Mouse (Mus musculus): ENCODE data around the gene Nrcam.

The Nrcam gene

DNA sequence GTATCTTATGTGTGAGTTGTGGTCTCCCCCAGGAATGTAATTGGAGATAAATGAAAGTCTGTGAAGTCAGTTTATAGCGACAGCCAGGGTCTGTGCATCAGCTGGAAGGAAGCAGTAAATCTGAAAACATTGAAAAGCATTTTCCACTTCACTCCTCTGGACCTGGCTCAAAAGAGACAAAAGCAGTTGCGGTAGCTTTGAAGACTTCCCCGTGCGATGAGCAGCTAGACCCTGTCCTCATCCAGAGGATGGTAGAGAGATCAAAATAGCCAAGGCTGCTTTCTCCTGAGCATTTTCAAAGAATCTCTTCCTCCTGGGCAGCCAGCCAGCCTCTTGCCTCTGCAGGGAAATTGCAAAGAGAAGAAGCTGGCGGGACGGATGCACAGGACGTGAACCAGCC, 102.3 kb downstream of the Nrcam start:
- DNase-seq (ENCODE audit: extremely low read depth, insufficient read length, low spot score): no peak

DNA sequence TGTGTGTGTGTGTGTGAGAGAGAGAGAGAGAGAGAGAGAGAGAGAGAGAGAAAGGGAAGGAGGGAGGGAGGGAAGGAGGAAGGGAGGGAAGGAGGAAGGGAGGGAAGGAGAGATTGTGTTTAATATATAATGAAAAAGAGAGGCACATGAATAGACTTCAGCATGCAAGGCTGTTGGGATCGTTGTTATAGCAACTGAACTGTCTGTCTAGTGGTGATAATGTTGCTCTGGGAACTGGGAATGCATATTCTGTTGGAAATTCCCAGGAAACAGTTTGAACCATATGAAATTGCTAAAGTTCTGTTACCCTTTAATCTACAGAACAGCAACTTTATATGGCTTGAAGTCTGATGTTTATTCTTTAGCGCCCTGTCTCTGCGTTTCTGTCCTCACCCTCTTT, 104.0 kb downstream of the Nrcam start:
- no peak for DNase-seq (ENCODE audit: extremely low read depth, insufficient read length, low spot score)

DNA sequence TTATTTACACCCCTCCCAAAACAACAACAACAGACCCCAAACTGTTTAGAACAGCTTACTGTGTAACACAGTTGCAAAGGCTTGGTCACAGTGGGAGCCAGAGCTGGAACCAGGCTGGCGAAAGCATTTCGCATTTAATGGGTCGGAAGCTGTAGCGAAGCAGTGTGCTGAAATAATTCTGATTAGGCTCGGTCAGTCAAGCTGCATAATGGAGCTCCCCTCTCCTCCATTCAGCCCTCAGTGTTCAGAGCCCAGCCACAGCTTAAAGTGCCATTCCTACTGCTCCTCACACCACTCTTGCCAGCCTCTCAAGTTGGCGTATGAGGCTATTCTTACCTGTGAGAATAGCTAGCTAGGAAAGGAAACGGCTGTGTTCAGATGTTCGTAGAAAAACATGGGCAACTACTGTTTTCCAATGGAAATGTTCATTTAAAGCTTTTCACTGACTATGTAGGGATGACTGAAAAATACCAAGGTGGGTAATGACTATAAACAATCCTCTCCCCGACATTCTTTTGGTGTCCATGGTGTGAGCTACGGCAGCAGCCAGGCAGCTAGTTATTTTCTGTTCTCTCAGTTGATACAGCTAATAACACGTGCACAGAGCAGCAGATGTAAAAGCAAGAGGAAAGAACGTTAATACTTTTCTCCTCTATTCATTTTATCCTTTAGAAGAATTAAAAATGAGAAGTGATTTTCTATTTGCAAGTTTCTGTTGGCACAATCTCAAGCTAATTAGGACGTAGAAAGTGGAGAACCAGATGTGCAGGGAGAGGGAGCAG, 108.6 kb downstream of the Nrcam start:
- no peak for DNase-seq (ENCODE audit: extremely low read depth, insufficient read length, low spot score)

DNA sequence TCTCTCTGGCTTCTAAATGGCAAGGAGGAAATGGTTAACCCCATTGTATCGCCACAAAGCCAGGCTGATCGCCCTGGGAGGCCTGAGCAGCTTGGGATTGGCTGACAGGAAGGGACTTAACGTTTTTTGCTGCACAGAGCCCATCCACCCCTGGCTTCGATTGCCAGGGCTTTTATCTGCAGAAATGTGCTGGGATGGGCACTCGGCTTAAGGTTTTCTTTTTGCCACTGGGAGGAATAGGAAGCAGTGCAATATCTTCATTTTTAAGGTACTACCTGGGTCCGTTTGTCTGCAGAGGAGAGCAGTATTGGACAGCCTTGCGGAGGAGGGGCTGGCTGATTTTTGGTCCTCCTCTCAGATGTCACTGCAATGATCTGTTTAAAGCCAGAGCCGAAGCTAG, 110.2 kb downstream of the Nrcam start:
- DNase-seq (ENCODE audit: extremely low read depth, insufficient read length, low spot score): no peak

DNA sequence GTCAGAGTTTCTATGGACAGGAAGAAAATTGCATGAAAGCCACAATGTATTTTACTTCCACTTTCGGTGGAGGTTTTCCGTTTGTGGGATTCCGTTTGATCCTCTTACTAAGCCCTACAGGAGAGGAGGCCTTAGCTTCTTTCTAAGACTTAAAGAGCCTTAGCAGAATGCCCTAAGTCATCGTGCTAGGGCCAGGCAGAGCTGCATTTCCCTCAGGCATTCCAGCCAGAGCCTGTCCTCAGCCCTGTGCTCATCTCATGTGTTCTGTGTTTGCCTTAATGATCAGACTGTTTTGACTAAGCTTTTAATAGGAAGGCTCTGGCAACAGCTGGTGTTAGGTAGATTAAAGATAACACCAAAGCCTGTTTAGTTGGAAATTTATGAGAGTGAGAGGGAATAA, 111.5 kb downstream of the Nrcam start:
- DNase-seq (ENCODE audit: extremely low read depth, insufficient read length, low spot score): no peak

DNA sequence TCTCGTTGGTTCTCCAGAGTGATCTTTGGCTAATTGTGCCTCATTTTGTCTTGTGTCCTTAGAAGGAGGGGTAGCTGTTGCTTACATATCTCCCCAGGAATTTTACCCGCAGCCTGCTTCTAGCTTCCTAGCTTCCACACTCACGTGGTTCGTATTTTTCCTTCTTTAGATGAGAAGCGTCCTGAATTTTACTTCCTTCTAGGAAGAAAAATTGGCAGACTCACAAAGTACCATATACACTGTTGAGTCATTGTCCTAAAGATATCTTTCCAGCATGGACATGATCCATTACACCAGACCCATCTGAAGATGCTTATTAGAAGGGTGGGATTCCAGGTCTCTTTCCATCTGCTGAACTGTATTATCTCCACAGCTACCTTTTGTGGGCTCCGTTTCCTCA, 122.2 kb downstream of the Nrcam start:
- no peak for DNase-seq (ENCODE audit: extremely low read depth, insufficient read length, low spot score)

DNA sequence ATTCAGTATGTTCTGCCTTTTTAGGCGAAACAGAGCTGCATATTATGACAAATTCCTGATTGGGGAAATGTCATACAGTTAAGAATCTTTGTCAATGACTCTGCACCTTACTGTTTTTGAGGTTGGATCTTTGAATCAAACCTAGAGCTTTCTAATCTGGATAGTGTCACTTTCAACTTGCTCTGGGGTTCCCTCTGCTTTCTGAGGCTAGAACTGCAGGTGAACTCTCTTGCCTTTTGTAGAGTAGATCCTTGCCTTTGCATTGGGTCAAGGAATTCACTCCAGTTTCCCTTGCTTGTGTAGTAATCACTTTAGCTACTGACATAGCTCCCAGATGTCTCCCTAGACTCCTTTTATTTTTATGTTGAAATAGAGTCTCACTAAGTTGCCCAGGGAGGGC, 123.1 kb downstream of the Nrcam start:
- DNase-seq (ENCODE audit: extremely low read depth, insufficient read length, low spot score): no peak

DNA sequence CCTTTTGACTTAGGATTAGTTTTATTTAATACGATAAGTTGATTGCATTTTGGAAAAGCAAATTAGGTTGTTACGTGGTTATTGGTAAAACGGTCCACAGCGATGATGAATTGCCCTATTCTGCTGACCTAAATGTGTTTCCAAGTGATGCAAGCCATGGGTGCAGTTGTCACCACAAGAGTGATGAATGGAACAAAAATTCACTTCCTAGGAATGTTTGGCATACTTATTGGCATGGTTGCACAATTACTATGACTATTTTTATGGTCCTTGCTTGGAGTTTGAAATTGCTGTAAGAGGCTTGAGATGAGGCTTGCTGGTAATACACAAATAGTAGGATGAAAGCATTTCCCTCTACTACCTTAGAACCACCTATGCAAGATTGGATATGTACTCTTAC, 125.1 kb downstream of the Nrcam start:
- peak; percentile 28 for DNase-seq (ENCODE audit: extremely low read depth, insufficient read length, low spot score)

DNA sequence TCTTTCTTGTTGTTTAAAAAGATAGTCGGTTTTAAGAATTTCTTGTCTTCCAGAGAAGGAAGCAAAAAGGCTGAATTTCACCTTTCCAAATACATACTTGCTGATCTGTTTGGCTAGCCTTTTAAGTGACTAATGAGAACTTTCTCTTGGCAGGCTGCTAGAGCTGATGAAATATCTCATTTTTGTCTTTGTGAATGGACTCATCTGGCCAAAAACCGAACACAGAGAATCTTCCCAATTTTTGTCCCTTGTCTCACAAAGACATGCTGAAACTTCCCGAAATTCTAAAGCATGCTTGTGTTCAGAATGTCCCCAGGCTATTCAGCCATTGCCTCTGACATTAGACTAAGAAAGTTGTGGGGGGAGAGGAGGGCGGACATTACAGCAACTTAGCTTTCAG, 129.3 kb downstream of the Nrcam start:
- no peak for DNase-seq (ENCODE audit: extremely low read depth, insufficient read length, low spot score)

DNA sequence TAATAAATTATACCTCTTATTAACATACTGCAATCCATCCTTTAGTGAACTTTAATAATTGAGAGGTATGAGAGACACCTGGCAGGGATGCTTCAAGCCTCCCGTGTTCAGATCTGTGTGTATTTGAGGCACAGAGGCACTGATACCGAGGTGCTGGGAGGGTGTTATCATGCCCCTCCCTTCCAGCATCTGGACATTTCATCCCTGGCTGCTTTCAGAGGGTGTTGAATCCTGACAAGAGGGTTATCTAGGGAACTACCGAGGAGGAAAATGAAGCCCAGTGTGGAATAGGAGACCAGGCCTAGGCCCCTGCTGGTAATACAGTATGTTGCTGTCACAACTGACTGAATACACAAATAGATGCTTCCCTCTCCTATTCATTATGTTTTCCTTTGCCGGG, 133.8 kb downstream of the Nrcam start:
- no peak for DNase-seq (ENCODE audit: extremely low read depth, insufficient read length, low spot score)

DNA sequence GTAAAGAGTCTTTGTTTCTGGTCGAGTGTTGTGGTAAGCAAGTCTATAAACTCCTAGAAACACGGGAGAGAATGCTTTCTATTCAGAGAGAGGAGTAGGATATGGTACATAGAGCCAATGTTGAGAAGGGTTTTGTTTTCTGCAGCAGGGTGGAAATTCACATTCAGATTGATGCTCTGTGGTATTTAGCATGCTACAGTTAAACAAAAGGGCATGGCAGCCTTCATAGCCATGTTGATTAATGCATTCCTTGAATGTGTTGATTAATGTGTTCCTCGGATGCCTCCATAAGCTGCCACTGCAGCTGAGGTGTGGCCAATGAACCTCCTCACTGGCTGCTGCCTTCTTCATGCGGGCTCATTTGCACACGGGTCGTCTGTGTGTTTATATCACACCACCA, 134.3 kb downstream of the Nrcam start:
- DNase-seq (ENCODE audit: extremely low read depth, insufficient read length, low spot score): no peak

DNA sequence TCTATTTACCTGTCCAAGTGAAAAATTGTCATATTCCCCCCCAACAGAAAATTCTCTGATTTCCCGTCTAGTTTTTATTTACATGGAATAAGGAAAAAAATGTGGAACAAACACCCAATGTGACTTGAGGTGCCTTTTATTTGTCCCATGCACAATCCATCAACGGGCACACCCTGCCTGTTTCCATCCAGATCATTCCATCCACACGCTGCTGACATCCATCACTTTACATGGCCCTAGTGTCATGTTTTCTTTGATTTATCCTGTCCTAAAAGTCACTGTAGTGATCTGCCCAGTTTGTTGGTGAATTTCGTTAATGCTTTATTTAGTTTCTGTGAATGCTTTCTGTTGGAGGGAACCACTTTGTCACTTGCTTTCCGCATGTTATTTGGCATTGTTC, 142.4 kb downstream of the Nrcam start:
- no peak for DNase-seq (ENCODE audit: extremely low read depth, insufficient read length, low spot score)

DNA sequence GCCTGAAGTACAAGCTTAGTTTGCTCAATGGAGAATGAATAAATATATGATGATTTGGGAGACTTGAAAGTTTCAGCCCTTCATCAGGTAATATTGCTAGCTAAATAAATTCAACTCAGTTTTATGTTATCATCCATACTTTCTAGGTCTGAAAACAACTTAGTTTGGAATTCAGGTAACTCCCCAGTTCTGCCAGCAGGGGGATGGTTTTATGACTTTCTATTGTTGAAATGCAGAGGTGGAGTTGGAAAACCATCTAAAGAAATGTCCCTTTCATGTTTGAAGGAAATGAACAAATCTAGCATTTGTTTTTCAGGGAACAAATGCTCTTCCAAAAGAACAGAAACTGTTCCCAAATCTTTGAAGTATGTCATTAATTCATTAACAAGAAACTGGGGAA, 146.7 kb downstream of the Nrcam start:
- DNase-seq (ENCODE audit: extremely low read depth, insufficient read length, low spot score): no peak

DNA sequence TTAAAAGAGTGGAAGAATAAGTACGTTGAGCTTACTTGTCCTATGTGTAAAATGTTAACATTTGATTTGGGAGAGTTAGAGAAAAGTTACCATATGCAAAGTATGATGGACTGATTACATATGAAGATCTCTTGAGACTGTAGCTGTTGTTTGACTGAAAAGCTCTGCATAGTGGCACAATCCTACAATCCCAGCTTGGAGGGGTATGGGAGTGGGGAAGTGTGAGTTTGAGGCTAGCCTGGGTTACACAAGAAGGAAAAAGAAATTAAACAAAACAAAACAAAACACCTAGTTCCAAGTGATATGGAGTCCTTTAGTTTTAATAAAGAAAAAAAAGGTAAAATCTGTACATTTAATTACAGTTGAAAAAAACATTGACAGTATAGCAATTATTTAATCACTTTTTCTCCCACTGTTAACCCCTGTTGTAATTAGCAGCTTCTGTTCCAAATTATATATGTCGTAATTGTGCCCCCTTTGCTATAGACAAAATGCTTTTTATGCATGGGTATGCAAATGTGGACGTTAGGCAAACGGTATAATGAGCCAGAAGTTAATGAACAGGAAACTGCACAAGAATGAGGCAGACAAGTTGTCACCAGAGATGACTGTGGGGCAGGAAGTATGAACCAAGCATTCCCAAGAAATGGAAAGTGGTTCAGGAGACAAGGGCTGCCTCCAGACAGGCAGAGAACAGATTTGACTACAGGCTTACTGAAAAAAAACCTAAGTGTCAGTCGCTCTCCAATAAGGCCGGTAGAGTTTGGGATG, 150.8 kb downstream of the Nrcam start:
- DNase-seq (ENCODE audit: extremely low read depth, insufficient read length, low spot score): no peak

DNA sequence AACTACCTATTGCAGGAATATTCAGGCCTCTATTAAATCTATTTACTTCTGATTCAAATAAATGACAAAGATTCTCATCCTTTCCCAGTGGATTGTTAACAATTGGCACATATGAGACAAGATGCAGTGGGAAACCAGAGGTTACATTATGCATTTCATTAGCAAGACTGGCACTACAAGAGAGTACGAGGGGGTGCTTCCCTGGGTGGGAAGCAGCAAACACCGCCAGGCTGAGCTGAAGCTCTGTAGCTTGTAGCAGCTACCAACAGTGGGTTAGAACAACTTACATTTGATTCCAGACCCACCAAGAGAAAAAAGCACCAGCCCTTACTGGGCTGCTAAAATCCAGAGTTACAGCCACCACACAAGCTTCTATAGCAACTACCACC, 151.3 kb downstream of the Nrcam start:
- no peak for DNase-seq (ENCODE audit: extremely low read depth, insufficient read length, low spot score)

DNA sequence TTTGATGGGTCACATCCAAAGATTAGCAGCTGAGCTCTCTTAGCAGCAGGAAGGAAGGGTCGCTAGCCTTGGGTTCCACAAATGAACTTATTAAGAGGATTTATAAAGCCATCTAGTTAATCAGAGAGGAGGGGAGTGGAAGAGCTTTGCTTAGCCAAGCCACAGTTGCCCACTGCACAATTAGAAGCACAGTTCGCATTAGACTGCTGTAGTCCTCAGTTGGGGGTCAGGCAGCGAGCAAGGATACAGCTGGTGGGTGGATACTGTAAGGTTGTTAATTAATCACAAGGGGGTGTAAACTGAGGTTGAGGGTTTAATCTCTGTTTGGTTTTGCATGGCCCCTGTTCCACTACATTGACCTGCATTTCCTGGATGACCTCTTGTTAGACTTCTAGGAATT, 152.7 kb downstream of the Nrcam start:
- no peak for DNase-seq (ENCODE audit: extremely low read depth, insufficient read length, low spot score)

DNA sequence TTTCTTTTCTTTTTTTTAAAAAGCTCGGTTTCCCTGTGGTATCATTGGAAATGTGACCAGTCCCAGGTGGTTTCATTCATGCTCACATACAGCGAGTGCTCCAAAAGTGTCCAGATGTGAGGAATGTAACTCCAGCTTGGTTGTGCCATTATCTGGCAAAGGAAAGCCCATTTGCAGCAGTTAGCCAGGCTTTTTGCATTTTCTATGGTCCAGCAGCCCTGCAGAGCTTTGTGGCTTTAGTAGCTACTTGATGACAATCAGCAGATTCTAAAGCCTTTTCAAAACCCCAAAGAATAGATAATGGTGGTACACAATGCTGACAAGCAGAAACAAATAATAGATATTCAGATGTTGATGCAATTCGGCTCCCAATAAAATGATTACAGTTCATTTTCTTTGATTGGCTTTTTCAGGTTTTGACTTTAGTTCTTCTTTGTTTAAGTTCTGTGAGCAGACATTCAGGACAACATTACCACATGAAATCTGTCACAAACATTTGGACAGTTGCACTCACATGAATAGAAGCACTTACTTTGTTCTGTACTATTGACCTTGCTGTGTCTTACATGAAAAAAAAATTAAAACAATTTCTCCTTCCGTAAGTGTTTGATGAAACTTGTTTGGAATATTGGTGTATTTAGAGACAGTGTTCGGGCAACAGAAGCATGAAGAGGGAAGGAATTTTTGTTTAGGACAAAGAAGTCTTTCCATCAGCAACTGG, 164.2 kb downstream of the Nrcam start:
- DNase-seq (ENCODE audit: extremely low read depth, insufficient read length, low spot score): no peak

DNA sequence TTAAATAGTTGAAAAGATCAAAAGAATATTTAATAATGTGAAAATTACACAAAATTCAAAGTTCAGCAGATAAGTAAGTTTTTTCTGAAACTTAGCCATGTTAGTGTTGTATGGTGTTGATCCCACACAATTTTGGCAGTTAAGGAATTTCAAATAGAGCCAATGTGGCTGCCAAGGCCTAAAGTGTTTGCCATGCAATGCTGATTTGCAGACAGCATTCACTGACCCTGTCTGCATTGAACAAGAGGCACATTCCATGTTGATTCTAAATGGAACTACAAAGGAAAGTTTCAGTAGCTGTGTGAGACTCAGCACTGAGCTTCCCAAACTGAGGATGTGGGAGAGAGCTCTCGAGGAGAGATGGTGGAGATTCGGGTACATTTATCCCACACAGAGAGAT, 169.1 kb downstream of the Nrcam start:
- DNase-seq (ENCODE audit: extremely low read depth, insufficient read length, low spot score): no peak

DNA sequence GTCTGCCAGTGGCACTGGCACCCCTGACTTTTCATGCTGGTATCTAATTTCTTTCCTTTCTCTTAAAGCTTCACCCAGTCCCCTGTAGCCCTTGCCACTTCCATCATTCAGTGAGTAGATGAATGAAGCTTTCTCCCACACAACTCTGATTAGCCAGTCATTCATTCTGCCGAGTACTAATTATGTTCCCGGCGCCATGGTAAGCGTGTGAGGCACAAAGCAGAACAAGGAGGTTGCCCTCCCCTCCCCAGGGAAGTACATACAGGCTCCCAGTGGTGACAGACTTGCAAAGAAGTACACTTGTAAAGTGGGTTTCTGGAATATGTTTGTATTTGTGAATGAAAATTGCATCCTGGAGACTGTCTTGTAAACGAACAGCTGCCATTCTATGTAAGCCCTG, 170.2 kb downstream of the Nrcam start:
- DNase-seq (ENCODE audit: extremely low read depth, insufficient read length, low spot score): no peak

DNA sequence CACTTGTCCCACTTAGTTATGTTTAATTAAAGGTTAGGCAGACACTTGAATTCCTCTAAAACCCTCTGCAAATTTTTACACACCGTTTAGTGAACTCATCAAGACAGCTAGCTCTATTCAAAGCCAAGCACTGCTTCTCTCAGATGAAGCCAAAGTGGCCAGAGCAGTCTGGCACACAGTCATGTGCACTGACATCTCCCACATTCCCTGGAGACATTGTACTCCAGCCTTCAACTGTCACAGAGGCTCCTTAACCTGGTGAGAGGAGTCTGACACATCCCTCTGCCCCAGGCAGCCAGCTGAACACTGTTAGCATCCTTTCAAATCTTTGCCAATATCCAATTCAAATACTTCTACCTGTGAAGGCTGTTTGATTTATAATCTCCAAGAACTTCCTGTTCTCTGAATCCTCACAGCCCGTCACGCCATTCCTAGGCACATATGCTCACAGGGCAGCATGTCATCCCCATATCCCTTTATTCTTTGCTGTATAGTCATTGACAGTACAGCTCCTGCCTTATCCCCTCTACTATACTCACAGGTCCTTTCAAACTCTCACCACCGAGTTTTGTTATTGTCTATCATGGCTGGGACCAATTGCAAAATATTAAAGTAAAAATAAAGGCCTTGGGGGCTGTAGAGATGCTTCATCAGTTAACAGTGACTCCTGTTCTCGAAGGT, 173.3 kb downstream of the Nrcam start:
- no peak for DNase-seq (ENCODE audit: extremely low read depth, insufficient read length, low spot score)

DNA sequence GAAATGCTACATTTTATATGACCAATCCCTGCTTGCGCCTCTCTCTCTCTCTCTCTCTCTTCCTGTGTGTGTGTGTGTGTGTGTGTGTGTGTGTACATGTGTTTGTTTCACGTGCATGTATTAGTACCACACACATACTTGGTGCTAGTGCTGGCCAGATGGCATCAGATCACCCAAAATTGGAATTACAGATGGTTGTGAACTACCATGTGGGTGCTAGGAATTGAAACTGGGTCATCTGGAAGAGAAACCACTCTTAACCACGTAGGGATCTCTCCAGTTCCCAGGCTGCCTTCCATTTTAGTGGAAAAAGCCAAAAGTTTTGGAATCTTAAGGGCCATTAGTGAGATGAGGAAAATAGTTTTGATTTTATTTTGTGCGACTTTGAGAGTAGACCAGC, 175.1 kb downstream of the Nrcam start:
- DNase-seq (ENCODE audit: extremely low read depth, insufficient read length, low spot score): no peak

Data from 3134 (cell line).